Mouse (Mus musculus) hindbrain, embryonic 14.5 days (tissue): ENCODE data around the gene Cyp2w1. TPM values are rescaled to one million over a fixed set of nuclear protein-coding genes. Genes with fewer than 3 reads are reported as not detected.

Experiments
- ATAC-seq: fragments of 200-750 bp; cut with Nextera tagmentation; 2 replicates; pipeline ENCODE4 v1.8.0; 2017; ENCODE audit warnings: moderate number of reproducible peaks, mild to moderate bottlenecking, moderate TSS enrichment, moderate library complexity; ENCODE audit not compliant: low FRiP score
- DNase-seq: peaks from one replicate; pipeline ENCODE4 v3.0.0-alpha.2; 2015; ENCODE audit warnings: low spot score
- H3K27ac ChIP-seq: fragments of 300-500 bp; sonication (generic); 2 replicates; pipeline ENCODE4 v1.5.1; 2014; ENCODE audit warnings: mild to moderate bottlenecking, moderate library complexity
- H3K27me3 ChIP-seq: fragments of 300-500 bp; sonication (generic); 2 replicates; pipeline ENCODE4 v1.6.1; 2014; ENCODE audit warnings: mild to moderate bottlenecking, low read length, mixed read lengths; ENCODE audit not compliant: control insufficient read depth, insufficient read depth
- H3K36me3 ChIP-seq: fragments of 300-500 bp; sonication (generic); replicated peaks from 2 replicates; pipeline ENCODE4 v1.6.1; 2014; ENCODE audit not compliant: control insufficient read depth, insufficient read depth
- H3K4me1 ChIP-seq: fragments of 300-500 bp; sonication (generic); replicated peaks from 2 replicates; pipeline ENCODE4 v1.6.1; 2014; ENCODE audit warnings: antibody characterized with exemption, low read length, mixed read lengths; ENCODE audit not compliant: control insufficient read depth, insufficient read depth
- H3K4me2 ChIP-seq: fragments of 300-500 bp; sonication (generic); replicated peaks from 2 replicates; pipeline ENCODE4 v1.6.1; 2014; ENCODE audit warnings: mild to moderate bottlenecking, moderate library complexity
- H3K4me3 ChIP-seq: fragments of 300-500 bp; sonication (generic); replicated peaks from 2 replicates; pipeline ENCODE4 v1.5.1; 2014; ENCODE audit warnings: mild to moderate bottlenecking, low read length
- H3K9ac ChIP-seq: fragments of 300-500 bp; sonication (generic); 2 replicates; pipeline ENCODE4 v1.6.1; 2014
- H3K9me3 ChIP-seq: fragments of 300-500 bp; sonication (generic); 2 replicates; pipeline ENCODE4 v1.6.1; 2016; ENCODE audit warnings: low read length; ENCODE audit not compliant: control insufficient read depth
- WGBS: fragments of 180-500 bp; shearing (Covaris S2); extraction: QIAGEN DNeasy Blood & Tissue Kit; methylation state at CpG from one replicate; pipeline ENCODE4 v1.1.7; 2014; 5-methylcytosine and 5-hydroxymethylcytosine counted together
- polyA plus RNA-seq: library from polyadenylated mRNA; unstranded; fragments of >200 nt; fragmentation: Nextera tagmentation; extraction: Ambion mirVana; gene quantifications from 2 replicates; pipeline ENCODE4 v1.2.1, GENCODE M21; 2014

The Cyp2w1 gene
- polyA plus RNA-seq, 1 experiment from 2014 or later, result not detected

GRCm38 (mm10) chr5:139368638-139369320 is 16.4 kb downstream of the Cyp2w1 start:
- 81% methylated on average over 11 of the region's 11 CpGs for WGBS
- Histone ChIP-seq H3K9ac (no peak overlapping the region), H3K27ac (no peak overlapping the region), H3K36me3 (no peaks in the 10 kb centered on the region), H3K9me3 (no peaks in the 10 kb centered on the region), H3K4me2 (no peak overlapping the region), H3K27me3 (no peaks in the 10 kb centered on the region), H3K4me3 (no peak overlapping the region), H3K4me1 (peaks cover 21% of the 10 kb centered on the region)
- ATAC-seq (no peak), DNase-seq (no peak)

- DNase-seq, result no peak
- H3K36me3 ChIP-seq, result no peaks in the 10 kb centered on the region
- no peaks in the 10 kb centered on the region for H3K27me3 ChIP-seq
- no peak overlapping the region for H3K4me3 ChIP-seq
- peaks cover 14% of the 10 kb centered on the region for H3K4me1 ChIP-seq
- no peak for ATAC-seq
- H3K27ac ChIP-seq, result no peak overlapping the region
- H3K9ac ChIP-seq, result no peak overlapping the region
- 82% methylated on average over 6 of the region's 6 CpGs for WGBS
- no peaks in the 10 kb centered on the region for H3K9me3 ChIP-seq
- H3K4me2 ChIP-seq, result no peak overlapping the region
These were observed 17.9 kb downstream of the Cyp2w1 start for GRCm38 (mm10) chr5:139370336-139370735.

GRCm38 (mm10) chr5:139371118-139371517 is 18.7 kb downstream of the Cyp2w1 start:
- ATAC-seq, result no peak
- peaks cover 14% of the 10 kb centered on the region for H3K4me1 ChIP-seq
- H3K36me3 ChIP-seq, result no peaks in the 10 kb centered on the region
- WGBS, result 54% methylated on average over 5 of the region's 5 CpGs
- peak overlapping the region; percentile 82; the same call in 1 of the 2 replicates for H3K4me3 ChIP-seq
- peak overlapping the region; percentile 89 for H3K4me2 ChIP-seq
- no peak overlapping the region for H3K27ac ChIP-seq
- H3K9ac ChIP-seq, result peak overlapping the region; percentile 89; the same call in 1 of the 2 replicates
- H3K9me3 ChIP-seq, result no peaks in the 10 kb centered on the region
- DNase-seq, result no peak
- no peaks in the 10 kb centered on the region for H3K27me3 ChIP-seq

- peak overlapping the region; percentile 82 for H3K4me3 ChIP-seq
- no peaks in the 10 kb centered on the region for H3K27me3 ChIP-seq
These were observed 19.4 kb downstream of the Cyp2w1 start for GRCm38 (mm10) chr5:139371631-139372401.

GRCm38 (mm10) chr5:139373126-139373525 is 20.7 kb downstream of the Cyp2w1 start:
- H3K4me2 ChIP-seq, result no peak overlapping the region
- no peak overlapping the region for H3K4me3 ChIP-seq
- no peaks in the 10 kb centered on the region for H3K9me3 ChIP-seq
- H3K9ac ChIP-seq, result no peak overlapping the region
- H3K36me3 ChIP-seq, result no peaks in the 10 kb centered on the region
- no peak overlapping the region for H3K27ac ChIP-seq
- WGBS, result 82% methylated on average over 3 of the region's 3 CpGs
- H3K27me3 ChIP-seq, result no peaks in the 10 kb centered on the region
- peaks cover 17% of the 10 kb centered on the region for H3K4me1 ChIP-seq
- ATAC-seq (no peak), DNase-seq (no peak)

More at GRCm38 (mm10) chr5:139371631-139372401, 19.4 kb downstream of the Cyp2w1 start:
- H3K9ac ChIP-seq, result peak overlapping the region; percentile 89
- WGBS, result 2% methylated on average over 36 of the region's 39 CpGs
- peak overlapping the region; percentile 84 for H3K27ac ChIP-seq
- H3K4me2 ChIP-seq, result peak overlapping the region; percentile 89
- peak; percentile 94 for ATAC-seq
- peak; percentile 91 for DNase-seq
- H3K36me3 ChIP-seq, result no peaks in the 10 kb centered on the region
- no peaks in the 10 kb centered on the region for H3K9me3 ChIP-seq
- H3K4me1 ChIP-seq, result peaks cover 14% of the 10 kb centered on the region

- DNase-seq (no peak), ATAC-seq (no peak)
- no peak overlapping the region for H3K4me3 ChIP-seq
- no peak overlapping the region for H3K27ac ChIP-seq
- H3K4me1 ChIP-seq, result peaks cover 18% of the 10 kb centered on the region
- H3K27me3 ChIP-seq, result no peaks in the 10 kb centered on the region
- no peaks in the 10 kb centered on the region for H3K9me3 ChIP-seq
- H3K36me3 ChIP-seq, result no peaks in the 10 kb centered on the region
- 82% methylated on average over 6 of the region's 6 CpGs for WGBS
- no peak overlapping the region for H3K9ac ChIP-seq
- no peak overlapping the region for H3K4me2 ChIP-seq
These were observed 21.6 kb downstream of the Cyp2w1 start for GRCm38 (mm10) chr5:139373889-139374444.

GRCm38 (mm10) chr5:139374841-139375240 is 22.4 kb downstream of the Cyp2w1 start:
- Histone ChIP-seq H3K9ac (no peak overlapping the region), H3K9me3 (no peaks in the 10 kb centered on the region), H3K27ac (no peak overlapping the region), H3K36me3 (no peaks in the 10 kb centered on the region), H3K4me3 (no peak overlapping the region), H3K4me2 (no peak overlapping the region), H3K27me3 (no peaks in the 10 kb centered on the region), H3K4me1 (peaks cover 22% of the 10 kb centered on the region)
- ATAC-seq (no peak), DNase-seq (no peak)
- WGBS, result 91% methylated on average over 2 of the region's 2 CpGs

GRCm38 (mm10) chr5:139377468-139378270 is 25.3 kb downstream of the Cyp2w1 start, which contains the start of gene Gpr146:
Gpr146 (plus strand) TSS chr5:139377697.
- peaks cover 24% of the 10 kb centered on the region for H3K4me1 ChIP-seq
- no peak for ATAC-seq
- no peak within 1 kb of the TSS for H3K9ac ChIP-seq
- H3K27ac ChIP-seq, result peak within 1 kb of the TSS; percentile 75
- DNase-seq, result no peak
- H3K9me3 ChIP-seq, result no peaks in the 10 kb centered on the region
- H3K36me3 ChIP-seq, result no peaks in the 10 kb centered on the region
- no peak within 1 kb of the TSS for H3K4me2 ChIP-seq
- H3K4me3 ChIP-seq, result no peak within 1 kb of the TSS
- no peaks in the 10 kb centered on the region for H3K27me3 ChIP-seq
- 83% methylated on average over 18 of the region's 18 CpGs for WGBS

GRCm38 (mm10) chr5:139378271-139378556 is 25.8 kb downstream of the Cyp2w1 start:
- no peaks in the 10 kb centered on the region for H3K9me3 ChIP-seq
- no peaks in the 10 kb centered on the region for H3K27me3 ChIP-seq
- peaks cover 28% of the 10 kb centered on the region for H3K4me1 ChIP-seq
- no peak overlapping the region for H3K9ac ChIP-seq
- DNase-seq (no peak), ATAC-seq (no peak)
- 90% methylated on average over 7 of the region's 7 CpGs for WGBS
- H3K4me2 ChIP-seq, result no peak overlapping the region
- H3K4me3 ChIP-seq, result no peak overlapping the region
- no peaks in the 10 kb centered on the region for H3K36me3 ChIP-seq
- no peak overlapping the region for H3K27ac ChIP-seq
